Mouse (Mus musculus) neural tube, embryonic 13.5 days (tissue): Measurements from ENCODE around the gene Pm20d1. TPM values are rescaled to one million over a fixed set of nuclear protein-coding genes. Genes with fewer than 3 reads are reported as not detected.

Experiments
- ATAC-seq: fragments of 200-750 bp; cut with Nextera tagmentation; 2 replicates; pipeline ENCODE4 v1.8.0; 2017; ENCODE audit warnings: low read depth, mild to moderate bottlenecking, moderate TSS enrichment, moderate library complexity
- H3K27ac ChIP-seq: fragments of 300-500 bp; sonication (generic); replicated peaks from 2 replicates; pipeline ENCODE4 v1.5.1; 2015; ENCODE audit warnings: moderate library complexity, mild to moderate bottlenecking, inconsistent platforms
- H3K27me3 ChIP-seq: fragments of 300-500 bp; sonication (generic); 2 replicates; pipeline ENCODE4 v1.6.1; 2015; ENCODE audit warnings: mild to moderate bottlenecking, inconsistent platforms
- H3K36me3 ChIP-seq: fragments of 300-500 bp; sonication (generic); 2 replicates; pipeline ENCODE4 v1.6.1; 2015; ENCODE audit warnings: mild to moderate bottlenecking, inconsistent platforms
- H3K4me1 ChIP-seq: fragments of 300-500 bp; sonication (generic); replicated peaks from 2 replicates; pipeline ENCODE4 v1.6.1; 2015; ENCODE audit warnings: inconsistent platforms
- H3K4me2 ChIP-seq: fragments of 300-500 bp; sonication (generic); 2 replicates; pipeline ENCODE4 v1.6.1; 2015; ENCODE audit warnings: inconsistent platforms, mild to moderate bottlenecking, moderate library complexity
- H3K4me3 ChIP-seq: fragments of 300-500 bp; sonication (generic); 2 replicates; pipeline ENCODE4 v1.5.1; 2015; ENCODE audit warnings: mild to moderate bottlenecking, inconsistent platforms
- H3K9ac ChIP-seq: fragments of 300-500 bp; sonication (generic); 2 replicates; pipeline ENCODE4 v1.6.1; 2015; ENCODE audit warnings: moderate library complexity, mild to moderate bottlenecking, inconsistent platforms
- H3K9me3 ChIP-seq: fragments of 300-500 bp; sonication (generic); 2 replicates; pipeline ENCODE4 v1.6.1; 2016; ENCODE audit warnings: inconsistent platforms
- WGBS: fragments of 180-500 bp; shearing (Covaris S2); methylation state at CpG from one replicate; pipeline ENCODE4 v1.1.7; 2015; 5-methylcytosine and 5-hydroxymethylcytosine counted together
- polyA plus RNA-seq: library from polyadenylated mRNA; unstranded; fragments of >200 nt; fragmentation: Nextera tagmentation; extraction: Ambion mirVana; gene quantifications from 2 replicates; pipeline ENCODE4 v1.2.1, GENCODE M21; 2015

Gene Pm20d1
- polyA plus RNA-seq = 0.14 and 0.29 TPM in 2 replicates

DNA sequence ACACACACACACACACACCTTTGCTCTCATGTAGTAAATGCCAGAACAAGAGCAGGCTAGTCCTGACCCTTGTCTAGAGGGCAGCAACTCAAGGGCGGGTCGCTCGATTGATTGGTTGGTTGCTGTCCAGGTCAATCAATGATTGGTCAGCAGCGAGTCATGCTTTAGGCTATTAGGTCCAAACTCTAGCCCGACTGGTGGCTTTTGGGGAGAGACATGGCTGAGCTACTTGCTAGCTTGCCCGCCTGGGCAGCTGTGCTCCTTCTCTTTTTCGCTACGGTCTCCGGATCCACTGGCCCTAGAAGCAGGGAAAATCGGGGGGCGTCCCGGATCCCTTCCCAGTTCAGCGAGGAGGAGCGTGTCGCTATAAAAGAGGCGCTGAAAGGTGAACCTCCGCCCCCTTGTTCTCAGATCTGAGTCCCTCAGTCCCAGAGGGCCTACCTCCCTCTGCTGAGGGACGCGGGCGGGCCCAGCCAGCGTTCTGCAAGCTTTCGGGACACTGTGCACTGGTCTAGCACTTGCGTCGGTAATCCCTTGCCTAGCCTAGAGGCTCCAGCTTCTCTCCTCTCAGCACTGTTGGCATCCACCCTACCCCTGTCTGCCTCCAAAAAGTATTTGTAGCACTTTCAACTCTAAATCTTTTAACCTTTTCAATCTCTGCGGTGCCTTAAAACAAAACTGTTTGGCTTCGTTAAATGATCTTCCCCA is at the start of gene Pm20d1:
Pm20d1 (plus strand) TSS at position 180 of the 708 bp plus-strand sequence.
- Histone ChIP-seq H3K9ac (no peak within 1 kb of the TSS), H3K4me3 (peak within 1 kb of the TSS; percentile 22), H3K4me1 (peaks cover 9% of the 10 kb centered on the region), H3K9me3 (no peaks in the 10 kb centered on the region), H3K4me2 (peak within 1 kb of the TSS; percentile 53), H3K27me3 (peaks cover 10% of the 10 kb centered on the region), H3K27ac (no peak within 1 kb of the TSS), H3K36me3 (no peaks in the 10 kb centered on the region)
- ATAC-seq = no peak
- 8% methylated on average over 26 of the region's 26 CpGs for WGBS

DNA sequence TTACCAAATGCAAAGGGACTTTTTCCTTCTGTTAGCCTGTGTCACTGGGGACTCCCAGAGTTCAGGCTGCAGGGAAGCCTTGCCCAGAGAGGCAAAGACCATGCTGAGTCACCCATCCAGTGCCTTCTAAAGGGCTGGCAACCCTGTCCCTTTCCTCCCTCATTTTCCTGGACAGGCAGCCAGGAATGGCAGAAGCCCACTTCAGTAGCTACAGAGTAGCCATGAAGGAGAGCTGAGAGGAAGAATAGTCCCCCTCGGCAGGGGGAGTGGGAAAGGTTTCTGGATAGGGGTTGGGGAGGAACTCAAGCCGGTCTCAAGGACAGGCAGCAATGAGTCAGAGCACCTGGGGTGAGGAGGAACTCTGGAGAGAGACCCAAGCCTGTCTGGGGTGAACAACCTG is 49.4 kb upstream of the Pm20d1 start:
- ATAC-seq = no peak
- H3K27me3 ChIP-seq = no peaks in the 10 kb centered on the region
- no peaks in the 10 kb centered on the region for H3K36me3 ChIP-seq
- H3K9ac ChIP-seq = no peak overlapping the region
- no peak overlapping the region for H3K4me3 ChIP-seq
- H3K9me3 ChIP-seq = no peaks in the 10 kb centered on the region
- WGBS = 63% methylated on average over 2 of the region's 2 CpGs
- H3K27ac ChIP-seq = no peak overlapping the region
- no peak overlapping the region for H3K4me2 ChIP-seq
- H3K4me1 ChIP-seq = no peaks in the 10 kb centered on the region

DNA sequence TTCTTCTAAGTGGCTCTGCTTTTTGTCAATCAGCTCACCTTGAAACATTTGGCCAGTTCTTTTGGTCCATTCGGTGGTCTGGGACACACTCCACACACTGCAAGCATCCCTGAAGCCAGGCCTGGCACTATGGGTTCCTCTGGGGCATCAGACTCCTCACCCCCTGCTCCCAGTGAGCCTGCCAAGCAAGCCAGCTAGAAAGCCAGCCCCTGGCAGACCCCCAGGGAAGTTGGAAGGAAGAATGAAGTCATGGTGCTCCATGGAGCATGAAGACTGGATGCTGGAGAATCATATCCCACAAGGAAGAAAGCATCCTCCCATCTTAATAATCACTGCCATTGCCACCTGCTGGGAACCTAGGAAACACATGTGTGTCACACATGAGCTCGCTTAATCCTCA is 48.5 kb upstream of the Pm20d1 start:
- no peaks in the 10 kb centered on the region for H3K27me3 ChIP-seq
- 87% methylated on average over 2 of the region's 2 CpGs for WGBS
- no peaks in the 10 kb centered on the region for H3K4me1 ChIP-seq
- H3K27ac ChIP-seq = no peak overlapping the region
- no peak overlapping the region for H3K4me3 ChIP-seq
- no peak overlapping the region for H3K4me2 ChIP-seq
- no peak overlapping the region for H3K9ac ChIP-seq
- ATAC-seq = no peak
- H3K36me3 ChIP-seq = no peaks in the 10 kb centered on the region
- no peaks in the 10 kb centered on the region for H3K9me3 ChIP-seq

DNA sequence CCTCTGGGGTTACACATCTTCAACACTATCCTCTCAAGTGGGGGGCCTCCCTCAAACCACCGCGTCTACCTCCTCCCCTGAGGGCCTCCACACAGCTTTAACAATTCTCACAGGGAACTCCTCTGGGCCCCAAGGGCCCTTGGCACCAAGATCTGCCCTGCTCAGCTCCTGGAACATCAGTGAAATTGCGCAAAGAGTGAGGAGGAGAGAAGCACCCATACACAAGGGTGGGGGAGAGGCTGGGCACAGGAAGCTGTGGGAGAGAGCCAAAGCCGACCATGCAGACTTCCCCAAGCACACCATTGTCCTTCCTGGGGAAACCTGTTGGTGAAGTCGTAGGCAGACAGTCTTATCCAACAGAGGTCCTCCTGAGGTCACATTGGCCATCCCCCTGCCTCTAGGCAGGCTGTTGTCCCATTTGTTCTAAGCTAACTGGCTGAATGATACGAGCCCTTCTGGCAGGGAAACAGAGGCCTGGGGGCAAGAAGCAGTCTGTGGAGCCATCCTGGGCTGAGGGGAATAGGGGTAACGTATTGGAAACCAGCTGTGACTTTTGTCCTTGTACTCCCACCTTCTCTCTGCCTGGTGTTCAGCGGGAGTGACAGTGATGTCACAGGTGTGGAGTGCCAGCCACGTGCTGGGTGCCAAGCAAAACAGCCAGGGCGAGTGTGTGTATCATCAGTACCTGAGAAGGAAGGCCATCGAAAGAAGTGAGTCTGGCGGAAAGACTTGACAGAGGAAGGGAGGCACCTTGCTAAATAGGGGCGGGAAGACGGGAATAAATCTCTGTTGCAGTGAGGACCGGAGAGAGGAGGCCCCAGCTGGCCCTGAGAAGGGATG is 47.3 kb upstream of the Pm20d1 start:
- Histone ChIP-seq H3K27ac (no peak overlapping the region), H3K4me2 (no peak overlapping the region), H3K36me3 (no peaks in the 10 kb centered on the region), H3K27me3 (no peaks in the 10 kb centered on the region), H3K9ac (no peak overlapping the region), H3K4me1 (no peaks in the 10 kb centered on the region), H3K4me3 (no peak overlapping the region), H3K9me3 (no peaks in the 10 kb centered on the region)
- no peak for ATAC-seq
- 75% methylated on average over 15 of the region's 15 CpGs for WGBS

DNA sequence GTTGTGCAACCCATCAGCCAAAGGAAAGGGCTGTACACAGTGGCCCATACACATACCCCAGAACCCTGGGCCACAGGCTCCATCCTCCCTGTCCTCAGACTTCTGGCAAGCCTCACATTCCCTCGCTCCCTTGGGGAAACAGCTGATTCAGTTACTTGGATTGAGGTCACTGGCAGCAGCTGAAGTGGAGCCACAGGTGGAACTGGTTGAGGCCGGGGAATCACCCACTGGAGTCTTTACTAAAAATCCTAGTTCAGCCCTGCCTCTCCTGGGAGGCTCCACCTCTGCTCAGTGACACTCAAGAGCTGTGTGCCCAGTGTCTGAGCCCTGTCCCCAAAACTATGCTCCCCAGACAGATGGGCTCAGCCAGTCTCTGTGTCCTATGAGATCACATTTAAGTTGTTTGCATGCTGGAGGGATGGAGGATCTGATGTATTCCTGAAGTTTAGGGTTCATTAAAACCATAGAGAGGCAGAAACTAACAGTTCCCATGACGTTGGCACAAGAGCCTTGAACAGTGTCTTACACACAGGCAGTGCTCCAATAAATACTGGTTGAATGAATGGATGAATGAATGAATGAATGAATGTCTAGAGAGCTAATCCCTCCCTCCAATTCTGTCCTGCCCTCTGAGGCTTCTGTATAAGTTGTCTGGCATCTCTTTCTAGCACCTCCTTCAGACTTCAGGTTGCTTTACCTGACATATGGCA is 45.8 kb upstream of the Pm20d1 start:
- Histone ChIP-seq H3K4me2 (no peak overlapping the region), H3K27me3 (no peaks in the 10 kb centered on the region), H3K4me1 (no peaks in the 10 kb centered on the region), H3K4me3 (no peak overlapping the region), H3K27ac (no peak overlapping the region), H3K36me3 (no peaks in the 10 kb centered on the region), H3K9me3 (no peaks in the 10 kb centered on the region), H3K9ac (no peak overlapping the region)
- ATAC-seq = no peak
- WGBS = 75% methylated on average over 3 of the region's 3 CpGs

DNA sequence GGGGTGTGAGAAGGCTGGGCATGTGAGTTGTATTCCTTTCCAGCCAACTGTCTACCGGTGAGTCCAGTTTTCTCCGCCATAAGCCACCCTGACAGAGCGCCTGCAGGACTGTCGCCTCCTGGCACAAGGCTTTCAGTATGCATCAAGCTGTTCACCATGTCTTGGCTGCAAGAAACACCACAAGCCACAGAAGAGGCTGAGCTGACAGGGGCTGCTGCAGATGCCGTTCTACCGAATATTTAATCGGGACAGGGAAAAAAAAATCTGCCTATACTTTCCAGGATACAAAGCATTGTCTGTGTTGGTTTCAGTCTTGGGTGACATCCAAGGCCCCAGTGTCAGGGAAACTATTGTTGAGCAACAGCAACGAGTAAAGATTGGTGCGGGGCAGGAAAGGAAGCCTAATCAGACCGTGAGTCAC is 45.3 kb upstream of the Pm20d1 start:
- Histone ChIP-seq H3K9ac (no peak overlapping the region), H3K27ac (no peak overlapping the region), H3K27me3 (no peaks in the 10 kb centered on the region), H3K4me3 (no peak overlapping the region), H3K4me2 (no peak overlapping the region), H3K4me1 (no peaks in the 10 kb centered on the region), H3K36me3 (no peaks in the 10 kb centered on the region), H3K9me3 (no peaks in the 10 kb centered on the region)
- WGBS = 65% methylated on average over 10 of the region's 10 CpGs
- ATAC-seq = no peak

DNA sequence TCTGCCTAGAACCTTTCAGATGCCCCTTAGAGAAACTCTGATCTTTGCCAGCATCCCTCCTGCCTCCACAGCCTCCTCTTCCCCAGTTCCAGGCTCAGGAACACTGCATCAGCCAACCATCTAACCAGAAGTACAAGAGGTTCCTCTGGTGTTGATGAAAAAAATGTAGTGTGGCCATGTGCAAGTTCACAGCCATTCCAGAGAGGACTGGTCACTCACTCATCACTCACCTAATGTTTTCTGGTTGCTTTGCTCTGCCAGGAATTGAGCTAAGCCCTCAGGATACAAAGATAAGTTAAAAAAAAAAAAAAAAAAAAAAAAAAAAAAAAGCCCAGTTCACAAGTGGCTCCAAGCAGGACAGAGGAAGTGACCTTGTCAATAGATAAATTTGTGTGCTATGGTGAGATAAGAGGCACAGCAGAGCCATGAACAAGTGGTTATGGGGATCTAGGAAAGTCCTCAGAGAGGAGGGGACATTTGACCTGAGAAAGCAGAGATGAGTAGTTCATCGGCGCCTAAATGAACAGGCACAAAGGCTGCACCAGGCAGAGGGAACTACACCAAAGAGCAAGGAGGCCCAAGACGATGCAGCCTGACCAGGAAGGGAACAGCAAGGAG is 42.9 kb upstream of the Pm20d1 start:
- WGBS = 84% methylated on average over 3 of the region's 3 CpGs

DNA sequence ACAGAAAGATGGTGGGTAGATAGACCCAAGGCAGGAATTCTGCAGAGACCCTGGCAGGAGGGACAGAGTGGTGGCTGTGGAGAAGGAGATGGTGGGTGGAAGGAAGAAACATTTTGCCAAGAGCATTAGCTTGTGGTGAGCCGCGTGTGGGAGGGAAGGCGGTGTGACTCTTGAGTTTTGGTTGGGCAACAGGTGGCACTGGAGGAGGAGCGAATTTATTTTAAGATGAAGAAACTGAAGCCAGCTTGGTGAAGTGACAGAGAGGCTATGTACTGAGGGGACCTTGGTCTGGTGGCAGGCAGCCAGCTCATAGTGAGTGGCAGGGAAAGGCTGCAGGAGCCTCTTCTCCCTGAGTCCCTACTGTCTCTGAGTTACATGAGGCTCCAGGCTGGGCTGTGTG is 42.3 kb upstream of the Pm20d1 start:
- no peak overlapping the region for H3K27ac ChIP-seq
- H3K9ac ChIP-seq = no peak overlapping the region
- no peak for ATAC-seq
- H3K27me3 ChIP-seq = no peaks in the 10 kb centered on the region
- no peaks in the 10 kb centered on the region for H3K4me1 ChIP-seq
- WGBS = 94% methylated on average over 4 of the region's 4 CpGs
- H3K4me3 ChIP-seq = no peak overlapping the region
- H3K36me3 ChIP-seq = no peaks in the 10 kb centered on the region
- H3K4me2 ChIP-seq = no peak overlapping the region
- H3K9me3 ChIP-seq = no peaks in the 10 kb centered on the region

More for the DNA sequence above, 42.9 kb upstream of the Pm20d1 start:
- H3K27me3 ChIP-seq = no peaks in the 10 kb centered on the region
- H3K9me3 ChIP-seq = no peaks in the 10 kb centered on the region
- no peak overlapping the region for H3K9ac ChIP-seq
- no peak overlapping the region for H3K27ac ChIP-seq
- no peak overlapping the region for H3K4me2 ChIP-seq
- H3K4me3 ChIP-seq = no peak overlapping the region
- ATAC-seq = no peak
- no peaks in the 10 kb centered on the region for H3K36me3 ChIP-seq
- no peaks in the 10 kb centered on the region for H3K4me1 ChIP-seq

DNA sequence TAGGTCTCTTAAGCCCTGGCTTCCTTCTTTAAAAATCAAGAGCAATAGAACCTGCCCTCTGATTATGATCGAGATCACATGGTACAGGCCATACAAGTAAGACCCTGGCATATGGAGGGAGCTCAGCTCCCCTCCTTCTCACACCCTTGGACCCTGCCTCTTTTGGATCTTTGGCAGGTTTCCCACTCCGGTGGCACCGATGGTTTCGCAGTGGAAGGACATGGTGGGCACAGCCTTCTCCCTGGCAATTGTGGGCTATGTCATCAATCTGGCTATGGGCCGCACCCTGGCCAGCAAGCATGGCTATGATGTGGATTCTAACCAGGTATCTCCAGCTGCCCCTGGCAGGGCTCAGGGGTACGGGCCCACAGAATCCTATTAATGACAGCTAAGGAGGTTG is 40.0 kb upstream of the Pm20d1 start:
- ATAC-seq = no peak
- Histone ChIP-seq H3K36me3 (no peaks in the 10 kb centered on the region), H3K9me3 (no peaks in the 10 kb centered on the region), H3K4me3 (no peak overlapping the region), H3K4me1 (no peaks in the 10 kb centered on the region), H3K27me3 (no peaks in the 10 kb centered on the region), H3K4me2 (no peak overlapping the region), H3K27ac (no peak overlapping the region), H3K9ac (no peak overlapping the region)
- WGBS = 95% methylated on average over 6 of the region's 6 CpGs

DNA sequence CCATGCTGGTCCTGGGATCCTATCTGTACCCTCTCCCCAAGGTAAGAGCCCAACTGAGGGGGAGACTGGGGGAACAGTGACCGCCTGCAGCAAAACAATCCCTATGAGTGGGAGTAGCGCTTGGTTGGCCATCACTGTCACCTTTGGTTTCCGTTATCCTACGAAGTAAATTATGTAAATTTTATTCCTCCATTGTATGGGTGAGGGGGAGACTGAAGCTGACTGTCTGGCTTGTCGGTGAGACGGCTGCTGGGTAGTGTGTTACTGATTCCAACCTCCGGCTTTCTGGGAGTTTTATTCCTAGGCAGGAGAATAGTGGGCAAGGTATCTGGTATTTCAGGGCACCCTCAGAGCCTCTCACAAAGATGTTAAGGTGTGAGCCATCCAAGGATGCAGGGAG is 38.4 kb upstream of the Pm20d1 start:
- Histone ChIP-seq H3K9ac (no peak overlapping the region), H3K9me3 (no peaks in the 10 kb centered on the region), H3K4me3 (no peak overlapping the region), H3K27me3 (no peaks in the 10 kb centered on the region), H3K4me1 (no peaks in the 10 kb centered on the region), H3K27ac (no peak overlapping the region), H3K4me2 (no peak overlapping the region), H3K36me3 (no peaks in the 10 kb centered on the region)
- 66% methylated on average over 7 of the region's 7 CpGs for WGBS
- no peak for ATAC-seq

DNA sequence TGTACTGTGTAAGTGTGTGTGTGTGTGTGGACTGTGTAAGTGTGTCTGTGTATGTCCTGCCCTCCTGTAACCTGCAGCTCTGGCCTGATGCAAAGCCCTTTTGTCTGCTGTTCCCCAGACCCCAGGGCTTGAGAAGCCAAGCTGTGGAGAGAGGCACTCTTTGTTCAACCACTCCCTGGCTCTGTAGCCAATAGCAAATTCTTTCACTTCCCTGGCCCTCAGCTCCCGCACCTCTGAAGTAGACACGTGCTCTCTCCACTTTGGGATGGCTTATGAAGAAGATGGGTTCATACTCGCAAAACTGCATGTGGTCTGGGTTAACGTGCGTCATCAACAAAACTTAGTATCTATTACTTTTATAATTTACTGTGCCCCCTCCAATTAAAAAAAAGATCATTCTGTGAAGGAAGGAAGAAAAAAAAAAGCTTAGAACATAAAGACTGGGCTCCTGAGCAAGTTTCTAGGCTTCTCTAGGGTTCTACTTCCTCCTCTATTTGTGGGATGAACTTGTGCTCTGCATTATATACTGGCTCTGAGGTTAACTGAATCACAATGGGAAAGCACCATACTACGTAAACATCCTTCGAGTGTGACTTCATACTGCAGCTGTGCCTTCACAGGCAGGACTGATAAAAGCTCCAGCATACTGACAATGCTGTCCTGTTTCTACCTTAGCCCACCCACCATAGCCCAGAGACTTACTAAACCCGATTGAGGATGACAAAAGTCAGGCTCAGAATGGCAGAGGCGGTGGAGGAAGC is 37.3 kb upstream of the Pm20d1 start:
- H3K4me1 ChIP-seq = no peaks in the 10 kb centered on the region
- 75% methylated on average over 9 of the region's 9 CpGs for WGBS
- no peak for ATAC-seq

More for the DNA sequence above, 37.3 kb upstream of the Pm20d1 start:
- Histone ChIP-seq H3K9me3 (no peaks in the 10 kb centered on the region), H3K4me2 (no peak overlapping the region), H3K27me3 (no peaks in the 10 kb centered on the region), H3K9ac (no peak overlapping the region), H3K36me3 (no peaks in the 10 kb centered on the region), H3K27ac (no peak overlapping the region), H3K4me3 (no peak overlapping the region)
